Mouse (Mus musculus) CH12.LX (cell line): Measurements from ENCODE around the gene Tmsb4x. TPM values are rescaled to one million over a fixed set of nuclear protein-coding genes. Genes with fewer than 3 reads are reported as not detected.

ENCODE experiments used
- DNase-seq: peaks from one replicate; pipeline ENCODE4 v3.0.0-alpha.2; 2013; ENCODE audit errors: extremely low read depth
- H3K27ac ChIP-seq: 2 replicates; pipeline ENCODE4 v1.5.1; 2012; ENCODE audit warnings: low read depth, mild to moderate bottlenecking, control low read depth, moderate library complexity; ENCODE audit not compliant: insufficient read depth
- H3K27me3 ChIP-seq: replicated peaks from 2 replicates; pipeline ENCODE3; 2012; ENCODE audit warnings: inconsistent platforms
- H3K36me3 ChIP-seq, 2 experiments: replicated peaks in 1 of 2; 2 replicates each; pipeline versions ENCODE3 to v1.6.1; 2012; ENCODE audit warnings: inconsistent platforms in 1 of 2, low read length in 1 of 2, mild to moderate bottlenecking in 1 of 2, mixed read lengths in 1 of 2, moderate library complexity in 1 of 2; ENCODE audit not compliant: control insufficient read depth in 1 of 2, insufficient read depth in 1 of 2
- H3K4me1 ChIP-seq, 2 experiments: 2 replicates each; pipeline ENCODE4 v1.6.1; 2012; ENCODE audit warnings: inconsistent platforms in 1 of 2, moderate library complexity in 1 of 2; ENCODE audit not compliant: insufficient read depth in 2 of 2, control insufficient read depth in 1 of 2
- H3K4me2 ChIP-seq: 2 replicates; pipeline ENCODE4 v1.6.1; 2012; ENCODE audit warnings: low read depth, mild to moderate bottlenecking, control low read depth; ENCODE audit not compliant: poor library complexity, insufficient read depth, severe bottlenecking
- H3K4me3 ChIP-seq, 3 experiments: fragments of 150-350 bp in 1 of 3; sonication (generic) in 1 of 3; replicated peaks in 1 of 3; 2 replicates each; pipeline versions ENCODE3 to v1.5.1; 2011 to 2012; ENCODE audit warnings: low read depth in 2 of 3, low read length in 2 of 3, mild to moderate bottlenecking in 2 of 3, moderate library complexity in 2 of 3, control low read depth in 1 of 3, improper control_type of control experiment in 1 of 3, inconsistent platforms in 1 of 3, mixed read lengths in 1 of 3; ENCODE audit not compliant: poor library complexity in 1 of 3
- H3K79me2 ChIP-seq: replicated peaks from 2 replicates; pipeline ENCODE4 v1.6.1; 2012; ENCODE audit warnings: mild to moderate bottlenecking, moderate library complexity; ENCODE audit not compliant: control insufficient read depth, poor library complexity, insufficient read depth, severe bottlenecking; ENCODE audit errors: extremely low read depth
- H3K9ac ChIP-seq: 2 replicates; pipeline ENCODE4 v1.6.1; 2012; ENCODE audit warnings: low read depth, mild to moderate bottlenecking, control low read depth, moderate library complexity; ENCODE audit not compliant: insufficient read depth
- H3K9me3 ChIP-seq: replicated peaks from 2 replicates; pipeline ENCODE3; 2012; ENCODE audit warnings: low read length, inconsistent platforms, mixed read lengths
- BHLHE40 ChIP-seq: IDR thresholded peaks from 2 replicates; pipeline ENCODE4 v1.6.1; 2011; ENCODE audit warnings: mild to moderate bottlenecking, low read depth, low read length, improper control_type of control experiment
- CHD1 ChIP-seq: IDR thresholded peaks from 2 replicates; pipeline ENCODE4 v1.6.1; 2012; ENCODE audit warnings: low read depth, low read length, improper control_type of control experiment, inconsistent platforms
- CHD2 ChIP-seq: IDR thresholded peaks from 2 replicates; pipeline ENCODE4 v1.6.1; 2011; ENCODE audit warnings: low read length, improper control_type of control experiment
- CTCF ChIP-seq, 2 experiments: IDR thresholded peaks in 1 of 2; conservative IDR thresholded peaks in 1 of 2; 2 replicates each; pipeline ENCODE4 v1.5.1; 2011 to 2012; ENCODE audit warnings: low read depth in 2 of 2, low read length in 2 of 2, improper control_type of control experiment in 1 of 2, inconsistent platforms in 1 of 2, mild to moderate bottlenecking in 1 of 2, moderate library complexity in 1 of 2
- E2F4 ChIP-seq: IDR thresholded peaks from 2 replicates; pipeline ENCODE4 v1.6.1; 2011; ENCODE audit warnings: low read depth, low read length, improper control_type of control experiment; ENCODE audit not compliant: insufficient replicate concordance
- ELF1 ChIP-seq: IDR thresholded peaks from 2 replicates; pipeline ENCODE4 v1.6.1; 2014; ENCODE audit warnings: low read depth, mild to moderate bottlenecking, inconsistent platforms, low read length, improper control_type of control experiment
- ETS1 ChIP-seq: conservative IDR thresholded peaks from 2 replicates; pipeline ENCODE4 v1.6.1; 2012; ENCODE audit warnings: low read depth, mild to moderate bottlenecking, inconsistent platforms, low read length, improper control_type of control experiment, moderate library complexity
- GABPA ChIP-seq: IDR thresholded peaks from 2 replicates; pipeline ENCODE4 v1.6.1; 2012; ENCODE audit warnings: low read depth, low read length, improper control_type of control experiment, inconsistent platforms; ENCODE audit not compliant: insufficient replicate concordance
- HCFC1 ChIP-seq: IDR thresholded peaks from 2 replicates; pipeline ENCODE4 v1.6.1; 2012; ENCODE audit warnings: low read depth, mild to moderate bottlenecking, inconsistent platforms, low read length, improper control_type of control experiment
- IRF4 ChIP-seq: IDR thresholded peaks from 2 replicates; pipeline ENCODE4 v1.6.1; 2014; ENCODE audit warnings: low read depth, mild to moderate bottlenecking, inconsistent platforms, low read length, improper control_type of control experiment
- JUN ChIP-seq: IDR thresholded peaks from 2 replicates; pipeline ENCODE4 v1.6.1; 2011; ENCODE audit warnings: low read depth, mild to moderate bottlenecking, low read length, improper control_type of control experiment, moderate library complexity; ENCODE audit not compliant: insufficient read depth
- JUND ChIP-seq: conservative IDR thresholded peaks from 2 replicates; pipeline ENCODE4 v1.6.1; 2011; ENCODE audit warnings: low read depth, low read length, improper control_type of control experiment
- KAT2A ChIP-seq: IDR thresholded peaks from 2 replicates; pipeline ENCODE4 v1.6.1; 2012; ENCODE audit warnings: low read length, improper control_type of control experiment, inconsistent platforms; ENCODE audit not compliant: insufficient replicate concordance
- MAFK ChIP-seq: IDR thresholded peaks from 2 replicates; pipeline ENCODE4 v1.6.1; 2011; ENCODE audit warnings: low read length, improper control_type of control experiment; ENCODE audit not compliant: insufficient replicate concordance
- MAX ChIP-seq: IDR thresholded peaks from 2 replicates; pipeline ENCODE4 v1.6.1; 2011; ENCODE audit warnings: low read length, improper control_type of control experiment
- MEF2A ChIP-seq: IDR thresholded peaks from 2 replicates; pipeline ENCODE4 v1.6.1; 2014; ENCODE audit warnings: low read depth, mild to moderate bottlenecking, inconsistent platforms, low read length, improper control_type of control experiment, borderline replicate concordance
- MXI1 ChIP-seq: IDR thresholded peaks from 2 replicates; pipeline ENCODE4 v1.6.1; 2011; ENCODE audit warnings: mild to moderate bottlenecking, low read depth, low read length, improper control_type of control experiment
- NELFE ChIP-seq: IDR thresholded peaks from 2 replicates; pipeline ENCODE4 v1.6.1; 2011; ENCODE audit warnings: low read depth, low read length, improper control_type of control experiment
- NRF1 ChIP-seq: IDR thresholded peaks from 2 replicates; pipeline ENCODE4 v1.6.1; 2014; ENCODE audit warnings: low read depth, mild to moderate bottlenecking, inconsistent platforms, low read length, improper control_type of control experiment, moderate library complexity
- PAX5 ChIP-seq: IDR thresholded peaks from 2 replicates; pipeline ENCODE4 v1.6.1; 2012; ENCODE audit warnings: low read length, inconsistent platforms, mixed read lengths
- POLR2AphosphoS2 ChIP-seq: IDR thresholded peaks from 2 replicates; pipeline ENCODE4 v1.6.1; 2011; ENCODE audit warnings: low read depth, low read length, improper control_type of control experiment
- RCOR1 ChIP-seq: conservative IDR thresholded peaks from 2 replicates; pipeline ENCODE4 v1.6.1; 2012; ENCODE audit warnings: low read depth, mild to moderate bottlenecking, inconsistent platforms, low read length, improper control_type of control experiment
- SIN3A ChIP-seq: IDR thresholded peaks from 2 replicates; pipeline ENCODE4 v1.6.1; 2012; ENCODE audit warnings: low read length, improper control_type of control experiment, inconsistent platforms
- SMC3 ChIP-seq: IDR thresholded peaks from 2 replicates; pipeline ENCODE4 v1.6.1; 2011; ENCODE audit warnings: low read depth, low read length, improper control_type of control experiment
- TBP ChIP-seq: conservative IDR thresholded peaks from 2 replicates; pipeline ENCODE4 v1.6.1; 2011; ENCODE audit warnings: low read depth, low read length, improper control_type of control experiment
- UBTF ChIP-seq: IDR thresholded peaks from 2 replicates; pipeline ENCODE4 v1.6.1; 2012; ENCODE audit warnings: low read depth, mild to moderate bottlenecking, inconsistent platforms, low read length, improper control_type of control experiment, moderate library complexity
- USF1 ChIP-seq: IDR thresholded peaks from 2 replicates; pipeline ENCODE4 v1.6.1; 2014; ENCODE audit warnings: low read depth, mild to moderate bottlenecking, inconsistent platforms, low read length, improper control_type of control experiment
- USF2 ChIP-seq: conservative IDR thresholded peaks from 2 replicates; pipeline ENCODE4 v1.6.1; 2011; ENCODE audit warnings: low read depth, low read length, improper control_type of control experiment
- ZKSCAN1 ChIP-seq: IDR thresholded peaks from 2 replicates; pipeline ENCODE4 v1.6.1; 2012; ENCODE audit warnings: low read depth, inconsistent platforms, low read length, improper control_type of control experiment, borderline replicate concordance
- ZMIZ1 ChIP-seq: IDR thresholded peaks from 2 replicates; pipeline ENCODE4 v1.6.1; 2012; ENCODE audit warnings: low read depth, mild to moderate bottlenecking, inconsistent platforms, low read length, improper control_type of control experiment
- ZNF384 ChIP-seq: IDR thresholded peaks from 2 replicates; pipeline ENCODE4 v1.6.1; 2012; ENCODE audit warnings: low read depth, low read length, improper control_type of control experiment, inconsistent platforms
- dilution Hi-C: fragments of 300-500 bp; cut with MboI; formaldehyde crosslinking; loops from 2 replicates; pipeline ENCODE4 v1.14.3; 2020; ENCODE audit warnings: low sequenced_read_pairs; ENCODE audit not compliant: extremely low pct_unique_long_range_greater_than_20kb, extremely low pct_ligation_motif_present
- in situ Hi-C: fragments of 300-500 bp; cut with MboI; formaldehyde crosslinking; loops from 3 replicates; pipeline ENCODE4 v1.14.3; 2019; ENCODE audit warnings: low sequenced_read_pairs, low pct_ligation_motif_present, low pct_unique_long_range_greater_than_20kb, mixed read lengths
- polyA plus RNA-seq: library from polyadenylated mRNA; unstranded; fragments of >175 nt; gene quantifications from 2 replicates; pipeline ENCODE4 v1.2.1, GENCODE M21; 2012; ENCODE audit warnings: low read depth; ENCODE audit not compliant: insufficient read length
- total RNA-seq, 2 experiments: library from RNA; depleted of rRNA; stranded (reverse); fragments of 300-350 nt in 1 of 2; fragments of >200 nt in 1 of 2; gene quantifications; 2 replicates each; pipeline ENCODE4 v1.2.3; 2012 to 2014

Gene Tmsb4x
- total and polyA plus RNA-seq, 3 experiments: 1,828 to 6,726 (median 2,307) TPM

GRCm38 (mm10) chrX:167227138-167227537 is 18.0 kb upstream of the Tmsb4x start:
- H3K79me2 ChIP-seq: no peaks in the 10 kb centered on the region
- peak overlapping the region; percentile 99 for H3K27ac ChIP-seq
- H3K4me1 ChIP-seq: peaks cover 12 to 30% of the 10 kb centered on the region in 2 experiments
- TF ChIP-seq POLR2AphosphoS2 (0 out of 2 replicates have a peak, but pooled peaks have one; percentile 34), HCFC1 (no peak), NELFE (0 out of 2 replicates have a peak, but pooled peaks have one; percentile 11), MEF2A (no peak), SMC3 (peak; percentile 16; the same call in 1 of the 2 replicates), BHLHE40 (peak; percentile 28; the same call in 1 of the 2 replicates), GABPA (no peak), USF2 (no peak), RCOR1 (no peak), MAFK (0 out of 2 replicates have a peak, but pooled peaks have one; percentile 21), SIN3A (0 out of 2 replicates have a peak, but pooled peaks have one; percentile 2), ZMIZ1 (no peak; the same call in 1 of the 2 replicates)
- peak overlapping the region; percentile 93 for H3K4me2 ChIP-seq
- no peaks in the 10 kb centered on the region for H3K27me3 ChIP-seq
- DNase-seq: peak; percentile 52
- peak overlapping the region; percentile 98 for H3K9ac ChIP-seq
- H3K4me3 ChIP-seq: peak overlapping the region; percentile 55 to 73 (median 55)
- in situ Hi-C loops: loop anchor here (25.0 kb wide), 2 partner anchors 415 to 1040 kb away; no protein-coding TSS in a partner anchor
- H3K36me3 ChIP-seq: no peaks in the 10 kb centered on the region
- dilution Hi-C loops: no loop called here
- H3K9me3 ChIP-seq: no peaks in the 10 kb centered on the region

- Histone ChIP-seq H3K9ac (peak overlapping the region; percentile 98), H3K9me3 (no peaks in the 10 kb centered on the region), H3K4me3 (peak overlapping the region; percentile 55 to 73 (median 55)), H3K27me3 (no peaks in the 10 kb centered on the region), H3K79me2 (no peaks in the 10 kb centered on the region), H3K4me2 (peak overlapping the region; percentile 93), H3K4me1 (peaks cover 9 to 24% of the 10 kb centered on the region in 2 experiments), H3K27ac (peak overlapping the region; percentile 99), H3K36me3 (no peaks in the 10 kb centered on the region)
- in situ Hi-C loops: loop anchor here (25.0 kb wide), 2 partner anchors 414 to 1039 kb away; no protein-coding TSS in a partner anchor
- DNase-seq: peak; percentile 64
- dilution Hi-C loops: no loop called here
- TF ChIP-seq SIN3A: peak; percentile 59
- no peak for TF ChIP-seq GABPA
- no peak for TF ChIP-seq JUN
- TF ChIP-seq CTCF (conservative IDR thresholded peaks at IDR 0.05 in 1 of 2, IDR thresholded peaks at IDR 0.05 in 1 of 2; ENCODE audit: low read depth in 2 of 2, low read length in 2 of 2): no peak
- no peak for TF ChIP-seq USF1
- TF ChIP-seq RCOR1: no peak
- TF ChIP-seq CHD1: peak; percentile 72; the same call in 1 of the 2 replicates
- no peak for TF ChIP-seq UBTF
- TF ChIP-seq ZNF384: no peak
- no peak for TF ChIP-seq SMC3
- peak; percentile 52 for TF ChIP-seq ETS1
- TF ChIP-seq BHLHE40: peak; percentile 48
- TF ChIP-seq NRF1: no peak
- no peak for TF ChIP-seq PAX5
- no peak for TF ChIP-seq MXI1
- peak; percentile 66; the same call in 1 of the 2 replicates for TF ChIP-seq ZMIZ1
- peak; percentile 68; the same call in 1 of the 2 replicates for TF ChIP-seq NELFE
- no peak for TF ChIP-seq MAX
- no peak for TF ChIP-seq KAT2A
- TF ChIP-seq ELF1: peak; percentile 84
- peak; percentile 94 for TF ChIP-seq TBP
- no peak for TF ChIP-seq E2F4
- no peak for TF ChIP-seq USF2
- TF ChIP-seq JUND: no peak
- TF ChIP-seq CHD2: peak; percentile 42; the same call in 1 of the 2 replicates
- TF ChIP-seq IRF4: peak; percentile 87
- TF ChIP-seq ZKSCAN1: no peak
These were observed 17.5 kb upstream of the Tmsb4x start for GRCm38 (mm10) chrX:167226570-167226969.
